Mouse (Mus musculus) forebrain, embryonic 12.5 days (tissue): ENCODE data around the gene Cracr2a. TPM values are rescaled to one million over a fixed set of nuclear protein-coding genes. Genes with fewer than 3 reads are reported as not detected.
"Not testable (repeated sequence)": the region's sequence is repeated elsewhere in the genome, so short reads cannot be mapped to it uniquely, and the experiment has no call there.

ENCODE experiments used
- ATAC-seq: fragments of 200-750 bp; cut with Nextera tagmentation; 2 replicates; pipeline ENCODE4 v1.8.0; 2017; ENCODE audit warnings: moderate TSS enrichment; ENCODE audit not compliant: low FRiP score
- H3K27ac ChIP-seq: fragments of 300-500 bp; sonication (generic); 2 replicates; pipeline ENCODE4 v1.5.1; 2016; ENCODE audit warnings: mild to moderate bottlenecking
- H3K27me3 ChIP-seq: fragments of 300-500 bp; sonication (generic); 2 replicates; pipeline ENCODE4 v1.6.1; 2016; ENCODE audit warnings: mild to moderate bottlenecking
- H3K36me3 ChIP-seq: fragments of 300-500 bp; sonication (generic); replicated peaks from 2 replicates; pipeline ENCODE4 v1.6.1; 2016; ENCODE audit warnings: mild to moderate bottlenecking
- H3K4me1 ChIP-seq: fragments of 300-500 bp; sonication (generic); 2 replicates; pipeline ENCODE4 v1.6.1; 2016
- H3K4me2 ChIP-seq: fragments of 300-500 bp; sonication (generic); 2 replicates; pipeline ENCODE4 v1.6.1; 2016; ENCODE audit warnings: mild to moderate bottlenecking, moderate library complexity
- H3K4me3 ChIP-seq: fragments of 300-500 bp; sonication (generic); replicated peaks from 2 replicates; pipeline ENCODE4 v1.5.1; 2016; ENCODE audit warnings: mild to moderate bottlenecking
- H3K9ac ChIP-seq: fragments of 300-500 bp; sonication (generic); 2 replicates; pipeline ENCODE4 v1.6.1; 2016; ENCODE audit warnings: mild to moderate bottlenecking
- H3K9me3 ChIP-seq: fragments of 300-500 bp; sonication (generic); 2 replicates; pipeline ENCODE4 v1.6.1; 2016
- WGBS: fragments of 180-500 bp; shearing (Covaris S2); methylation state at CpG from one replicate; pipeline ENCODE4 v1.1.7; 2016; 5-methylcytosine and 5-hydroxymethylcytosine counted together
- polyA plus RNA-seq: library from polyadenylated mRNA; unstranded; fragments of >200 nt; fragmentation: Nextera tagmentation; extraction: Ambion mirVana; gene quantifications from 2 replicates; pipeline ENCODE4 v1.2.1, GENCODE M21; 2016

Gene Cracr2a
- polyA plus RNA-seq: 1.1 TPM in 2 replicates

DNA sequence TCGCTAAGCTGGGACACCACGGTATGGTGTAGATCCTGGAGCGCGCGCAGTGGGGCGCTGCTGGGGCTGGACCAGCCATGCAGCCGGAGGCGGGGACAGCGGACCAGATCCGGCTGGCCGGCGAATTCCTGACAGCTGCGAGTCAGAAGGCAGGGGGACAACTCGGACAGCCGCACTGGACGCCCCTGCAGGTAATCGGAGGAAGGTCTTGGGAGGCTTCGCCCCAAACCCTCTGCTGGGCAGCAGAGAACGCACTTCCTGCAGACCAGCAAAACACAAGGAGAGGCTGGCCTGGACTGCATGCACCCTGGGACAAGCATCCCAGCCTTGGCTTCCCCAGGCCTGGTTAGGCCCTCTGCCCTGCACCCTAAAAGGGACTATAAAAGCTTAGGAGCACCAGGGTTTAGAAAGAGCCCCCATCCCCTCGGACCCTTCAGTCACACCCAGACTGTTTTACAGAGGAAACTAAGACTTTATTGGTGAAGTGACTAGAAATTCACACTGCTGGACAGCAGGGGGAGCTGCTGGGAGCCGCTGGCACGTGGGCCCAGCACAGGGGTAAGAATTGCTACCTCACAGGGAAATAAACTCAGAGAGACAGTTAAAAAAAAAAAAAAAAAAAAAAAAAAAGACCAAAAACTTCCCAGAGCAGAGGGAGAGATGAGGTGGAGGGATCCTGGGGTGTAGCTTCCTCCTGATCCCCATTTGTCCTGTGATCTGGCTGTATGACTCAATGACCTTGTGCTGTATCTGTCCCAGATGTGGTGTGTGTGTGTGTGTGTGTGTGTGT, at the start of gene Cracr2a:
TSS of gene Cracr2a (plus strand) at position 108 of the 790 bp plus-strand sequence.
- 0% methylated on average over 22 of the region's 22 CpGs for WGBS
- Histone ChIP-seq H3K27me3 (peaks cover 9% of the 10 kb centered on the region; the same call in 1 of the 2 replicates), H3K4me1 (peaks cover 10% of the 10 kb centered on the region; the same call in 1 of the 2 replicates), H3K27ac (peak within 1 kb of the TSS; percentile 6; the same call in 1 of the 2 replicates), H3K4me2 (peak within 1 kb of the TSS; percentile 81), H3K9me3 (no peaks in the 10 kb centered on the region), H3K9ac (peak within 1 kb of the TSS; percentile 52), H3K36me3 (no peaks in the 10 kb centered on the region), H3K4me3 (peak within 1 kb of the TSS; percentile 50)
- ATAC-seq: peak; percentile 91

DNA sequence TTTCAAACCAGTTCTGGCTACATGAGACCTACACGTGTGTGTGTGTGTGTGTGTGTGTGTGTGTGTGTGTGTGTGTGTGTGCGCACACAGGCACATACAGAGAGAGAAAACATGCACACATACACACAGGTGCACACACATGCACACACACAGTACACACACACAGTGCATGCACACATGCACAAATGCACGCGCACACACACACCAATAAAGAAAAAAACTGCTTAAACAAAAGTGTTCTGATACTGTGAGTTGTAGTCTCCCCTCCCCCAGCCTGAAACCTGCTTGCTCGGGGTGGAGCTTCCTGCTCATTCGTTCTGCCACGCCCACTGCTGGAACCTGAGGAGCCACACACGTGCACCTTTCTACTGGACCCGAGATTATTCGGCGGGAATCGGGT, 47.4 kb upstream of the Cracr2a start:
- not testable (repeated sequence) for ATAC-seq, H3K9me3 ChIP-seq, H3K4me1 ChIP-seq, H3K36me3 ChIP-seq, H3K9ac ChIP-seq, H3K4me3 ChIP-seq, H3K4me2 ChIP-seq, H3K27me3 ChIP-seq, H3K27ac ChIP-seq
- WGBS: 87% methylated on average over 7 of the region's 12 CpGs

GRCm38 (mm10) chr6:127521176-127521575, 40.0 kb upstream of the Cracr2a start:
- Histone ChIP-seq H3K4me2 (no peak overlapping the region), H3K4me3 (no peak overlapping the region), H3K36me3 (no peaks in the 10 kb centered on the region), H3K27me3 (no peaks in the 10 kb centered on the region), H3K4me1 (no peaks in the 10 kb centered on the region), H3K9me3 (no peaks in the 10 kb centered on the region), H3K27ac (no peak overlapping the region), H3K9ac (no peak overlapping the region)
- no peak for ATAC-seq
- WGBS: 78% methylated on average over 8 of the region's 8 CpGs

DNA sequence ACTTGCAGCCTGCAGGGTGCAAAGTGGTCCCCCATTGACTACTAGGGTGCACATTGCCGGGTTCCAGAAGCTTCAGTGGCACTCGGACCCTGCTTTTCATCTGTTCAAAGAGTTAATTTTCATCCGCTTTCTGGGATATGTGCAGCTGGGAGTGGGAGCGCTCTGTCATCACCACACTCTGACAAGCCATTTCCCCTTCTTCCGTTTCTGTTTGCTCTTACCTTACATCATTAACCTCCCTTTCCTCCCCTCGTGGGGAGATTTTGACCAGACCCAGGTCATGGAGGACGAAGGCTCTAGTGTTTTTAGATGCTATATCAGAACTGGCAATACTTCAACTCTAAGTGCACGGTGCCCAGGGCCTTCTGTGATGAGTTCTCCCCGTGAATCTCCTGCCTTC, 38.8 kb upstream of the Cracr2a start:
- WGBS: 77% methylated on average over 9 of the region's 9 CpGs
- no peaks in the 10 kb centered on the region for H3K27me3 ChIP-seq
- H3K4me3 ChIP-seq: no peak overlapping the region
- H3K9me3 ChIP-seq: no peaks in the 10 kb centered on the region
- no peaks in the 10 kb centered on the region for H3K4me1 ChIP-seq
- H3K27ac ChIP-seq: no peak overlapping the region
- no peak overlapping the region for H3K9ac ChIP-seq
- no peaks in the 10 kb centered on the region for H3K36me3 ChIP-seq
- no peak overlapping the region for H3K4me2 ChIP-seq
- ATAC-seq: no peak

- 34% methylated on average over 8 of the region's 8 CpGs for WGBS
- no peak for ATAC-seq
- Histone ChIP-seq H3K36me3 (no peaks in the 10 kb centered on the region), H3K27ac (no peak overlapping the region), H3K4me3 (no peak overlapping the region), H3K4me1 (peaks cover under 1% of the 10 kb centered on the region; the same call in 1 of the 2 replicates), H3K4me2 (no peak overlapping the region), H3K9me3 (no peaks in the 10 kb centered on the region), H3K27me3 (0 out of 2 replicates have a peak, but pooled peaks cover 5% of the 10 kb centered on the region), H3K9ac (no peak overlapping the region)
These were observed 36.7 kb upstream of the Cracr2a start for GRCm38 (mm10) chr6:127524442-127524841.

GRCm38 (mm10) chr6:127528625-127529024, 32.5 kb upstream of the Cracr2a start:
- ATAC-seq: no peak
- WGBS: 83% methylated on average over 7 of the region's 7 CpGs
- no peak overlapping the region for H3K9ac ChIP-seq
- no peaks in the 10 kb centered on the region for H3K36me3 ChIP-seq
- H3K9me3 ChIP-seq: no peaks in the 10 kb centered on the region
- H3K4me1 ChIP-seq: peaks cover 3% of the 10 kb centered on the region; the same call in 1 of the 2 replicates
- no peak overlapping the region for H3K4me2 ChIP-seq
- 0 out of 2 replicates have a peak, but pooled peaks cover 5% of the 10 kb centered on the region for H3K27me3 ChIP-seq
- no peak overlapping the region for H3K4me3 ChIP-seq
- H3K27ac ChIP-seq: no peak overlapping the region

- Histone ChIP-seq H3K36me3 (no peaks in the 10 kb centered on the region), H3K4me1 (peaks cover 3% of the 10 kb centered on the region; the same call in 1 of the 2 replicates), H3K9me3 (no peaks in the 10 kb centered on the region), H3K4me2 (no peak overlapping the region), H3K27me3 (0 out of 2 replicates have a peak, but pooled peaks cover 5% of the 10 kb centered on the region), H3K4me3 (no peak overlapping the region), H3K27ac (no peak overlapping the region), H3K9ac (no peak overlapping the region)
- WGBS: 83% methylated on average over 2 of the region's 2 CpGs
- no peak for ATAC-seq
These were observed 31.7 kb upstream of the Cracr2a start for GRCm38 (mm10) chr6:127529451-127529850.

DNA sequence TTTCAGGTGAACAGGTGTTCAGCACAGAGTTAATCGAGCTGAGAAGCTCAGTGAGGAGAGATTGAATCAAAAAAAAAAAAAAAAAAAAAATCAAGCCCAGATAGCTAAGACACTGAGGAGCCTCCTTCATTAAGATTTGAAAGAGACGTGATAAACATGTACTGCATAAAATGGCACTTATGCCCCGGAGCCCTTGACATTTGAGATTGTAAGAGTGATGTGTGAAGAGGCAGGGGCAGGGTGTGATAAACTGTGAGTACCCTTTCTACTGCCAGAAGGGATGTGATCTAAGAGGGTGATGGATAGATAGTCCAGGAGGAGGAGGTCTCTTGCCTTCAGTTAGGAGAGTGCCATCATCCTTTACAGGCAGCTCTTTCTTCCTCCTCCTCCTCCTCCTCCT, 30.9 kb upstream of the Cracr2a start:
- H3K4me3 ChIP-seq: no peak overlapping the region
- WGBS: 66% methylated on average over 3 of the region's 3 CpGs

DNA sequence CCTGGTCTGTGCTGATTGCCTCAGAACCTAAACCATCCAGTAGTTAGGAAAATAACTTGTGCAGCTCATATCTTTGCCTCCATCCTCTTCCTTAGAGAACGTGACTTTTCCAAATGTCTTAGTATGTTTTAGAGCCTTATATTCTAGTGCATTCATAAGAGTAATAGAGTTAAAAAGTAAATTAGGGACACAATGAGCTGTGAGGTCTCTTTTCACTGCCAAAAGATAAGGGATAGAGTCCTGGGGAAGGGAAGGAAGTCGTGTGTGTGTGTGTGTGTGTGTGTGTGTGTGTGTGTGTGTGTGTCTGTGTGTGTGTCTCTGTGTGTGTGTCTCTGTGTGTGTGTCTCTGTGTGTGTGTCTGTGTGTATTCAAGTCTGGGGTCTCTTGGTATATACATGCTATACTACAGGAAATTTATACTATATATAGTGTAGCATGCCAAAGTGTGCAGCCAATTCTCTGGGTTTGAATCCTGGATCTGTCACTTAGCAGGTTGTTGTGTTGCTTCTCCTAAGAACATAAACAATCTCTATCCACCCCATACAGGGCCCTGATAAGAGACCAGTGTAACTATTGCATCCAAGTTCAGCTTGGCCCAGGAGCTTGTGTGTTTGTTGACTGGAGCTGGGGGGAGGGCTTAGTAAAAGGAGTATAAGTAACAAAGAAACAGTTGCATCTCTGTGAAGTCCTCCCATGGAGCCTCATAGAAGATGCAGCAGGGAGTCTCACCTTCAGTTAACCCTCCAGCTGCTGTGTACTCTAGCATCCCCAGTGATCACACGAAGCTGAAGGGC, 29.5 kb upstream of the Cracr2a start:
- no peak for ATAC-seq
- Histone ChIP-seq H3K4me1 (peaks cover 3% of the 10 kb centered on the region; the same call in 1 of the 2 replicates), H3K27me3 (0 out of 2 replicates have a peak, but pooled peaks cover 5% of the 10 kb centered on the region), H3K9ac (no peak overlapping the region), H3K36me3 (no peaks in the 10 kb centered on the region), H3K9me3 (no peaks in the 10 kb centered on the region), H3K4me3 (no peak overlapping the region), H3K27ac (no peak overlapping the region), H3K4me2 (no peak overlapping the region)
- 59% methylated on average over 3 of the region's 3 CpGs for WGBS

More for the DNA sequence above, 30.9 kb upstream of the Cracr2a start:
- Histone ChIP-seq H3K36me3 (no peaks in the 10 kb centered on the region), H3K9ac (no peak overlapping the region), H3K27ac (no peak overlapping the region), H3K4me1 (peaks cover 3% of the 10 kb centered on the region; the same call in 1 of the 2 replicates), H3K27me3 (0 out of 2 replicates have a peak, but pooled peaks cover 5% of the 10 kb centered on the region), H3K9me3 (no peaks in the 10 kb centered on the region), H3K4me2 (no peak overlapping the region)
- ATAC-seq: no peak

GRCm38 (mm10) chr6:127532304-127532703, 28.8 kb upstream of the Cracr2a start:
- Histone ChIP-seq H3K4me1 (peaks cover 3% of the 10 kb centered on the region; the same call in 1 of the 2 replicates), H3K4me2 (no peak overlapping the region), H3K36me3 (no peaks in the 10 kb centered on the region), H3K9ac (no peak overlapping the region), H3K27me3 (0 out of 2 replicates have a peak, but pooled peaks cover 5% of the 10 kb centered on the region), H3K4me3 (no peak overlapping the region), H3K27ac (no peak overlapping the region), H3K9me3 (no peaks in the 10 kb centered on the region)
- ATAC-seq: no peak
- 90% methylated on average over 5 of the region's 5 CpGs for WGBS

DNA sequence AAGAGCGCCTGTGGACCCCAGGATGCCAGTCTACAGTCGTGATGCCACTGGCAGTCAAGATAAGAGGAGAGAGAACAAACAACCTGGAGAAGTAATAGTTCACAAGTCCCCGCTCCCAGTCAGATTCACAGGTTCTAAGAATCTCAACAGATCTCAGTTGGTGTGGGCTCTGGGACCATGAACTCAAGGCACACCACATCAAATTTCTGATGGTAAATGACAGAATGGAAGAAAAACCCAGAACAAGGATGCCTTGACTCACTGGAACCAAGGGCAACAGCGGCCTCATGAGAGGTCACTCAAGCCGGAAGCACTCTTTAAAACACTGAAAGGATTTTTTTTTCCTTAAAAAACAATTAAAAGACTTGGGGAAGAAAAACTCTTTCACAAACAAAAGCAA, 27.4 kb upstream of the Cracr2a start:
- Histone ChIP-seq H3K9ac (no peak overlapping the region), H3K4me2 (no peak overlapping the region), H3K4me1 (peaks cover 3% of the 10 kb centered on the region; the same call in 1 of the 2 replicates), H3K27me3 (0 out of 2 replicates have a peak, but pooled peaks cover 3% of the 10 kb centered on the region), H3K4me3 (no peak overlapping the region), H3K36me3 (no peaks in the 10 kb centered on the region), H3K9me3 (no peaks in the 10 kb centered on the region), H3K27ac (no peak overlapping the region)
- no peak for ATAC-seq
- 87% methylated on average over 5 of the region's 5 CpGs for WGBS

GRCm38 (mm10) chr6:127537035-127537434, 24.1 kb upstream of the Cracr2a start:
- 74% methylated on average over 7 of the region's 7 CpGs for WGBS
- Histone ChIP-seq H3K9ac (no peak overlapping the region), H3K4me3 (no peak overlapping the region), H3K27ac (no peak overlapping the region), H3K27me3 (0 out of 2 replicates have a peak, but pooled peaks cover 3% of the 10 kb centered on the region), H3K4me2 (no peak overlapping the region), H3K4me1 (no peaks in the 10 kb centered on the region), H3K36me3 (no peaks in the 10 kb centered on the region), H3K9me3 (no peaks in the 10 kb centered on the region)
- ATAC-seq: no peak
